Mouse (Mus musculus) erythroblast, embryonic 14.5 days (primary cell): ENCODE data around the gene Gm8298. TPM values are rescaled to one million over a fixed set of nuclear protein-coding genes. Genes with fewer than 3 reads are reported as not detected.
"Not testable (repeated sequence)": the region's sequence is repeated elsewhere in the genome, so short reads cannot be mapped to it uniquely, and the experiment has no call there.

Experiments used
- H3K27me3 ChIP-seq: 2 replicates; pipeline ENCODE4 v1.6.1; 2012; ENCODE audit warnings: inconsistent platforms; ENCODE audit not compliant: control insufficient read depth
- H3K36me3 ChIP-seq: 2 replicates; pipeline ENCODE4 v1.6.1; 2012; ENCODE audit warnings: mild to moderate bottlenecking, inconsistent platforms; ENCODE audit not compliant: control insufficient read depth
- H3K4me1 ChIP-seq: 2 replicates; pipeline ENCODE4 v1.6.1; 2012; ENCODE audit warnings: inconsistent platforms; ENCODE audit not compliant: control insufficient read depth
- H3K4me3 ChIP-seq: replicated peaks from 2 replicates; pipeline ENCODE3; 2012; ENCODE audit warnings: moderate library complexity, mild to moderate bottlenecking, inconsistent platforms
- H3K9me3 ChIP-seq: 2 replicates; pipeline ENCODE4 v1.6.1; 2012; ENCODE audit warnings: low read length, inconsistent platforms, mixed read lengths; ENCODE audit not compliant: control insufficient read depth
- GATA1 ChIP-seq: IDR thresholded peaks from 2 replicates; pipeline ENCODE4 v1.6.1; 2012; ENCODE audit warnings: low read length, inconsistent platforms, mixed read lengths
- TAL1 ChIP-seq: IDR thresholded peaks from 3 replicates; pipeline ENCODE4 v1.6.1; 2012; ENCODE audit warnings: low read length, inconsistent platforms, mixed read lengths
- polyA plus RNA-seq: library from polyadenylated mRNA; stranded (reverse); fragments of >175 nt; gene quantifications from 2 replicates; pipeline ENCODE4 v1.2.3, GENCODE M21; 2012

The Gm8298 gene
- not detected in 2 replicates for polyA plus RNA-seq

DNA sequence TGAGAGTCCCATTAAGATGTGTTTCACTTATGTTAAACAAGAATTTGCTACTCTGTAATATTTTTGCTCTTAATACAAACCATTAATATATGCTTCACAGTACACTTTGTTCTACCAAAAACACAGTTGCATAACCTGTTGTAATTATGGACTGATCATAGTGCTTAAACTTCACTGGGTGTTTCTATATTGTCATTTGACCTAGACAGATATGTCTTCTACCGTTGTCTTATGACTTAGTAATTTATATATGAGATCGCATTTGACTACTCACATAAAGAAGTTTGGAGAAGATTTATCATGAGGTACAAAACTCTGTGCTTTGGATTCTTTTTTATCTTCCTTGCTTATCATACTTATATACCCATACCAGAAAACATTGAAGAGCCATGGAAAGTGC lies at the start of gene Gm8298:
Gm8298 (plus strand) TSS at position 301 of the 400 bp plus-strand sequence.
- TF ChIP-seq GATA1 (no peak), TAL1 (no peak)
- Histone ChIP-seq H3K36me3 (no peaks in the 10 kb centered on the region), H3K9me3 (no peaks in the 10 kb centered on the region), H3K4me3 (no peak within 1 kb of the TSS), H3K4me1 (no peaks in the 10 kb centered on the region), H3K27me3 (no peaks in the 10 kb centered on the region)

DNA sequence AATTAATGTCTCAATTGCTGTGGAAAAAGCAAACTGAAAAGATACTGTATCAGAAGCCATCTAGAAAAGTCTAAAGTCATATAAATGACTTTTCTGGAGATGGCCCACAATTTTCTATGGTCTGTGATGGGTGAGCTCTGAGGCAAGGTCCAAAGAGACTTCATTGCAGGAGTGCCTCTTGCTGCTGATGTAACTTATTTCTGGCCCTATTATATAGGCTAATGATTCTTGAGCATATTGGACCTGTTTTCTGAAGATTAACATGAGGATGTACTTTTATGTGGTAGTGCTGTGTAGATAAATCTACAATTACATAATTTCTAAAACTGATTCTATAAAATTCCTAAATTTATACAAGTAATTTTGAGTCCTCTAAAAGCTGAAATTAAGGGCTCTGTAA lies 47.7 kb upstream of the Gm8298 start:
- no peaks in the 10 kb centered on the region for H3K27me3 ChIP-seq
- TF ChIP-seq GATA1 (no peak), TAL1 (no peak)
- no peaks in the 10 kb centered on the region for H3K36me3 ChIP-seq
- H3K4me1 ChIP-seq: no peaks in the 10 kb centered on the region
- H3K9me3 ChIP-seq: no peaks in the 10 kb centered on the region
- no peak overlapping the region for H3K4me3 ChIP-seq

DNA sequence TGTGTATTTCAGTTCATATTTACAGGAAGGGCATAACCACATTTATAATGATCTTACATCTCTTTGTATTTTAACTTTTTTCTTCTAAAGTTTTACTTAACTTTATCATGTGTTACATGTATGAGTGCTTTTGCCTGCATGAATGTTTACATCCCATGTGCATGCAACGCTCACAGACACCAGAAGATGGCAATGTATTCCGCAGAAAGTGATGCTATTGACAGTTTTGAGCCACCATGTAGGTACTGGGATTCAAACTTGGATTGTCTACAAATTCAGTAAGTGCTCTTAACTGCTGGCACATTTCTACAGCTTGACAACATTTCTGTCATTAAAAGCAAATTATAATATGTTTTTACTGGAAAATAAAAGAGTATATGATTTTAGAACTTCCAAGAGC lies 9.9 kb downstream of the Gm8298 start:
- Histone ChIP-seq H3K4me1 (no peaks in the 10 kb centered on the region), H3K4me3 (no peak overlapping the region), H3K27me3 (no peaks in the 10 kb centered on the region), H3K36me3 (no peaks in the 10 kb centered on the region), H3K9me3 (no peaks in the 10 kb centered on the region)
- no peak for TF ChIP-seq GATA1
- TF ChIP-seq TAL1: no peak

DNA sequence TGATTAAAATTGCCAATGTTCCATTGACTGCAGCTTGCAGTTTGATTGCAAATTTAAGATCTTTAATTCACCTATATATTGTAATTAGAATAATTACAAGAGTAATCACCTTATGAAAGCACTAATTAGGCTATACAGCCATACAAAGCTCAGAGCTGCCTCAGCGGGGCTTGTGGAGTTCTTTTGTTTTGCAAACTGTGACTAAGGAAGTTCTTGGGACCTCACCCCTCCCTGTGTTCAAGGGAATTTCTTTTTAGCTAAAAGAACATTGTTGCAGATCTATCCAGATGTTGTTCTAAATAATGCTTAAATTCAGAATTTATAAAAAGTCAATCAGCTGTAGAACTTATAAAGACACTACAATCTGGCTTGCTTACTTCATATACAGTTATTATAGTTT lies 16.8 kb downstream of the Gm8298 start:
- H3K36me3 ChIP-seq, H3K9me3 ChIP-seq, H3K27me3 ChIP-seq, H3K4me3 ChIP-seq, H3K4me1 ChIP-seq: not testable (repeated sequence)

GRCm38 (mm10) chr3:59879801-59880554 lies 19.1 kb downstream of the Gm8298 start:
- not testable (repeated sequence) for H3K9me3 ChIP-seq, H3K36me3 ChIP-seq, H3K4me1 ChIP-seq, H3K27me3 ChIP-seq, H3K4me3 ChIP-seq

DNA sequence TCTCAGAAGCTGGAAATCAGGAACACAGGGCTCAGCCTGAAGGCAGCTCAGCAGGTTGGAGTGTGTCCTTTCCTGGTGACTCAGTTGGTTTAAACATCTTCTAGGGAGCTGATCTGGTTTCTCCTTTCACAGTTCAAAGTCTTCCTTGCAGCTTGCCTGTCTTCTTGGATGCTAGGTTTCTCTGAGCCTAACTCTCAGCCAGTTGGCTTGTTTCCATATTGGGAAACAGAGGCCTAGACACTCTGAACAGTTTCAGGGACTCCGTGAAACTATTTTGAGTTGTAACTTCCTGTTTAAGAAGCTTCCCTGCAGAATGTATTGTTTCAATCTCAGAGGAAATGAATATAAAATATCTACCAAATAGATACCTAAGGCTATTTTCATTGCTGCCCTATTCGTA lies 32.4 kb downstream of the Gm8298 start:
- Histone ChIP-seq H3K4me1 (no peaks in the 10 kb centered on the region), H3K36me3 (no peaks in the 10 kb centered on the region), H3K4me3 (no peak overlapping the region), H3K27me3 (no peaks in the 10 kb centered on the region), H3K9me3 (no peaks in the 10 kb centered on the region)
- TF ChIP-seq TAL1 (no peak), GATA1 (no peak)

DNA sequence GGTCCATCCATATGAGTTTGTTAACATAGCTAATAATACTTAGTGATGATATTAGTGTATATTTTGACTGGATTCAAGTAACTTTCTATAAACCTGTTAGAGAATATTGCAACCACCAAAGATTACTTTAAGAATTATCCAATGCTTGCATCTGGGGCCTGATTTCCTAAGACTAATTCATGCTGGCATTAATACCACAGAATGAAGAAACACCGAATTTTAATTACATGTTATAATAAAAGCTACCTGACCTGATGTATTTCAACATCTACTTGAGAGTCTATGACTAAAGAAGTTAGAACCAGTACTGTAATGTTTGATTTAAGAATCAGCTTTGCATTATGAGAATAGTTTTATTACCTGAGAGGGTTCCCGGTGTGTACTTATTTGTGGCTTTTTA lies 64.1 kb downstream of the Gm8298 start, which contains the start of gene C130079G13Rik:
C130079G13Rik (plus strand) TSS at position 301 of the 400 bp plus-strand sequence.
- no peaks in the 10 kb centered on the region for H3K9me3 ChIP-seq
- H3K27me3 ChIP-seq: no peaks in the 10 kb centered on the region
- no peaks in the 10 kb centered on the region for H3K36me3 ChIP-seq
- H3K4me1 ChIP-seq: no peaks in the 10 kb centered on the region
- TF ChIP-seq GATA1 (no peak), TAL1 (no peak)
- H3K4me3 ChIP-seq: no peak within 1 kb of the TSS

Other genes starting within 250 kb of the Gm8298 start
- gene Gm5538, start 131.3 kb upstream of the Gm8298 start, polyA plus RNA-seq: not detected in 2 replicates
- gene C130079G13Rik, start 64.2 kb downstream of the Gm8298 start, polyA plus RNA-seq: not detected in 2 replicates
- gene Aadacl2, start 145.7 kb downstream of the Gm8298 start, polyA plus RNA-seq: not detected in 2 replicates
- not detected in 2 replicates for gene Aadac, start 164.7 kb downstream of the Gm8298 start, polyA plus RNA-seq
- not detected in 2 replicates for gene Sucnr1, start 220.8 kb downstream of the Gm8298 start, polyA plus RNA-seq